Mouse (Mus musculus) midbrain, postnatal 0 days (tissue): ENCODE results near the gene Plb1. TPM values are rescaled to one million over a fixed set of nuclear protein-coding genes. Genes with fewer than 3 reads are reported as not detected.

ENCODE experiments used
- ATAC-seq: fragments of 200-750 bp; cut with Nextera tagmentation; 2 replicates; pipeline ENCODE4 v1.8.0; 2017; ENCODE audit warnings: moderate number of reproducible peaks, mild to moderate bottlenecking, moderate TSS enrichment, moderate library complexity; ENCODE audit not compliant: low FRiP score
- DNase-seq: peaks from one replicate; pipeline ENCODE4 v3.0.0-alpha.2; 2015; ENCODE audit warnings: low spot score
- H3K27ac ChIP-seq: fragments of 300-500 bp; sonication (generic); 2 replicates; pipeline ENCODE4 v1.5.1; 2014; ENCODE audit warnings: low read depth, mild to moderate bottlenecking, low read length, mixed read lengths
- H3K27me3 ChIP-seq: fragments of 300-500 bp; sonication (generic); 2 replicates; pipeline ENCODE4 v1.6.1; 2014; ENCODE audit warnings: low read length, control low read depth, mixed read lengths; ENCODE audit not compliant: insufficient read depth
- H3K36me3 ChIP-seq: fragments of 300-500 bp; sonication (generic); 2 replicates; pipeline ENCODE4 v1.6.1; 2014; ENCODE audit warnings: low read length, control low read depth, mixed read lengths; ENCODE audit not compliant: insufficient read depth
- H3K4me1 ChIP-seq: fragments of 300-500 bp; sonication (generic); 2 replicates; pipeline ENCODE4 v1.6.1; 2014; ENCODE audit warnings: mild to moderate bottlenecking, control low read depth, antibody characterized with exemption, low read length, mixed read lengths; ENCODE audit not compliant: insufficient read depth
- H3K4me2 ChIP-seq: fragments of 300-500 bp; sonication (generic); 2 replicates; pipeline ENCODE4 v1.6.1; 2014; ENCODE audit warnings: low read depth, mild to moderate bottlenecking, low read length, mixed read lengths; ENCODE audit not compliant: poor library complexity, severe bottlenecking
- H3K4me3 ChIP-seq: fragments of 300-500 bp; sonication (generic); 2 replicates; pipeline ENCODE4 v1.5.1; 2014; ENCODE audit warnings: low read depth, mild to moderate bottlenecking, low read length, moderate library complexity
- H3K9ac ChIP-seq: fragments of 300-500 bp; sonication (generic); replicated peaks from 2 replicates; pipeline ENCODE4 v1.6.1; 2014; ENCODE audit warnings: mild to moderate bottlenecking, low read length, moderate library complexity, mixed read lengths; ENCODE audit not compliant: poor library complexity, severe bottlenecking
- H3K9me3 ChIP-seq: fragments of 300-500 bp; sonication (generic); 2 replicates; pipeline ENCODE4 v1.6.1; 2016; ENCODE audit warnings: low read length, control low read depth
- CTCF ChIP-seq: IDR thresholded peaks from 2 replicates; pipeline ENCODE4 v1.5.1; 2016; ENCODE audit warnings: antibody characterized with exemption, mild to moderate bottlenecking
- WGBS: fragments of 180-500 bp; shearing (Covaris S2); extraction: QIAGEN DNeasy Blood & Tissue Kit; methylation state at CpG from one replicate; pipeline ENCODE4 v1.1.7; 2014; 5-methylcytosine and 5-hydroxymethylcytosine counted together
- polyA plus RNA-seq: library from polyadenylated mRNA; unstranded; fragments of >200 nt; fragmentation: Nextera tagmentation; extraction: Ambion mirVana; gene quantifications from 2 replicates; pipeline ENCODE4 v1.2.1, GENCODE M21; 2015
- total RNA-seq: library from RNA; depleted of rRNA; stranded (reverse); fragments of >200 nt; gene quantifications from 2 replicates; pipeline ENCODE4 v1.2.3, GENCODE M21; 2014

The Plb1 gene
- total and polyA plus RNA-seq, 2 experiments from 2014 or later, result 0.11 to 0.60 TPM

DNA sequence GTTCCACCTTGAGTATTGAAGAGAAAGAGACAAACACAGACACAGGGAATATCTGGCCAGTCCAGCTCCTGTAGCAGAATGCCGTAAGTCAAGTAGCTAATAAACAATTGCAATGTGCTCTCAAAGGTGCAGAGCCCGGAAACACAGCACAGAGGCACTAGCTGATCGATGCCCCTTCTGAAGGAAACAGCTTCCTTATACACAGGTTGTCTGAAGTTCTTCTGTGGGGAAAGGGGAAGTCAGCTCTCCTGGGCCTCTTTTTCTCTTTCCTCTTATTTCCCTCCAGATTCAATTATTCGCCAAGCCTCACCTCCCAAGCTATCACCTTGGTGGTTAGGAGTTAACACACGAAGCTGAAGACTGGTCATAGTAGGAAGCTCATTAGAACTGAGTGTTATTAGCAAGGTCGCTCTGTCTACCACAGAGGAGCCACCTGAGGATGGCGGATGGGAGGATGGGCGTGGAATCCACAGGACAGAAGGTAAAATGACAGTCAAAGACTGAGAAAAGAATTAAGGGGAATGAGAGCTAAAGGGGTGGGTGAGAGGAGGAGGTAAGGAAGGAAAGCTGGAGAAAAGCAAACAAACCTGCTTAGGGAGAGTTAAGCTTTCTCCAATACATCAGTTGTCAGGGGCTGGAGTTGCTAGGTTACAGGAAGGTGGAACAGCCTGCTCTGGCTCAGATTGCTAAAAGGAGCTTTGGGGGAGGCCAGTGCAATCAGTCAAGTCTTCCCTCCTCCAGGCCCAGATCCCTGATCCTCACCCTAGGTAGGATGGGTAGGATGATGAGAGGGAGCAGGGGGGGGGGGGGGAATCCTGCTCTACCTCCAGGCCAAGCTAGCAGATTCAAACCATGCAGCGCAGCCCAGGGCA is 170.8 kb downstream of the Plb1 start:
- Histone ChIP-seq H3K9me3 (no peaks in the 10 kb centered on the region), H3K27me3 (no peaks in the 10 kb centered on the region), H3K4me2 (no peak overlapping the region), H3K27ac (0 out of 2 replicates have a peak overlapping the region, but pooled peaks have one; percentile 33), H3K4me1 (peaks cover 3% of the 10 kb centered on the region; the same call in 1 of the 2 replicates), H3K4me3 (no peak overlapping the region), H3K36me3 (no peaks in the 10 kb centered on the region), H3K9ac (no peak overlapping the region)
- TF ChIP-seq CTCF, result no peak
- DNase-seq, result peak; percentile 46
- 70% methylated on average over 9 of the region's 9 CpGs for WGBS
- ATAC-seq, result peak; percentile 71; the same call in 1 of the 2 replicates

DNA sequence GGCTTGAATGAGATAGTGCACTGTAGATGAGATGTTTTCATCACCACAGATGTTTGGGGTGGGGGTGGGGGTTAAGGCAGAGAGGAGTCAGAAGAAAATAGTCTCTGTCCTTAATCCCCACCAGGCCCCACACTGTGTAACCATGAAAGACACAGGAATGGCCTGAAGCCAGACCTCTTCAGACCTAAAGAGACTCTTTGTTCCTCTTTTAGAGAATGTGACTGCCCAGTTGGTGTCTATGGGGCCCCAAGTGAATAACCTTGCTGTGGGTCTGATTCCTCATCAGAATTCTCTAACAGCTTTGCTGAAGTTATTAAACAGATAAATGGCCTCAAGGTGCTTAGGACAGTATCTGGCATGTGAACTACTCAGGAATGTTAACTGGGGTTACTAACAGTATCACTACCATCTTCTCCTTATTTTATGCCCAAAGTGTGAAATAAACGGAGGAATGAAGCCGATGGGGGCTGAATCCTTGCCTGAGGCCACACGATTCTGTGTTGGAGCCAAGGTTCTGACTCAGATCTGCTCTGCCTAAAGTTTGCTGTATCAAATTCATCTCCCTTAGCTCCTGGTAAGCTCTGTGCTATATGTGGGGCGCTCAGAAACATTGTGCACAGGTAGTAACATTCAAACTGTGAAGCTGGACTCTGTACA is 172.8 kb downstream of the Plb1 start:
- H3K36me3 ChIP-seq, result no peaks in the 10 kb centered on the region
- no peaks in the 10 kb centered on the region for H3K9me3 ChIP-seq
- H3K4me2 ChIP-seq, result no peak overlapping the region
- no peak for TF ChIP-seq CTCF
- H3K27ac ChIP-seq, result no peak overlapping the region
- H3K4me1 ChIP-seq, result peaks cover 3% of the 10 kb centered on the region; the same call in 1 of the 2 replicates
- no peak overlapping the region for H3K4me3 ChIP-seq
- peak; percentile 55 for DNase-seq
- WGBS, result 67% methylated on average over 4 of the region's 4 CpGs
- no peak overlapping the region for H3K9ac ChIP-seq
- no peaks in the 10 kb centered on the region for H3K27me3 ChIP-seq
- peak; percentile 27; the same call in 1 of the 2 replicates for ATAC-seq

DNA sequence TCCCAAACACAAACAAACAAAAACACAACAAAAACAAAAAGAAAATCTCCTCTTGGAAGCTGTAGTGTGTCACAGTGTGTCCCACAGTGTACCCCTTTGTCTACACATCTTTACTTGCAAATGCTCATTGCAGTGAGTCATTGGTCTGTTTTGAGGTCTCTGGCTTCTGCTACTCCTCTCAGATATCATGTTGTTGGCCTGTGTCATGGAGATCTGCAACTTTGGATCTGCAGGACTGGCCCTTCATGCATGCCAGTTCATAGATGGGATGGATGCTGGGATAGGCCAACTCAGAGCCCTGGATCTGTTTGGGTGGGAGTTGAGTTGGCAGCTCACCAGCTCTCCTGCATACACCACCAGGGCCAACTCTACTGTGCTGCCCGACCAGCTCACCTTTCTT is 176.3 kb downstream of the Plb1 start:
- ATAC-seq, result no peak
- H3K36me3 ChIP-seq, result no peaks in the 10 kb centered on the region
- no peaks in the 10 kb centered on the region for H3K27me3 ChIP-seq
- no peak overlapping the region for H3K27ac ChIP-seq
- no peak overlapping the region for H3K9ac ChIP-seq
- no peak for TF ChIP-seq CTCF
- 71% methylated on average over 1 of the region's 1 CpGs for WGBS
- no peak for DNase-seq
- no peak overlapping the region for H3K4me3 ChIP-seq
- H3K4me2 ChIP-seq, result no peak overlapping the region
- H3K4me1 ChIP-seq, result peaks cover 5% of the 10 kb centered on the region; the same call in 1 of the 2 replicates
- no peaks in the 10 kb centered on the region for H3K9me3 ChIP-seq

DNA sequence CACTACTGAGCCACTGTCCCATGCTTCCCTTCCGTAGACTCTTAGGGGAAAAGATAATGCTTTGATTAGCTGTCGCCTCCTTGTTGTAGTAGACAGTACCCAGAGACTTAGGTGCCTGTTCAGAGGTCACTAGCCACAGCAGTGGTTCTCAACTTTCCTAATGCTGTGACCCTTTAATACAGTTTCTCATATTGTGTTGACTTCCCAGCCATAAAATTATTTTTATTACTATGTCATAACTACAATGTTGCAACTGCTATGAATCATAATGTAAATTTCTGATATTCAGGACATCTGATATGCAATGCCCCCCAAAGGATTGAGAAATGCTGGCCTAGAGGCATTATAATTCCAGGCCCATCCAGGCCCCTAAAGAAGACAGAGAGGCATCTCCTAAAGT is 177.2 kb downstream of the Plb1 start:
- 89% methylated on average over 2 of the region's 2 CpGs for WGBS
- DNase-seq, result no peak
- Histone ChIP-seq H3K9me3 (no peaks in the 10 kb centered on the region), H3K27ac (no peak overlapping the region), H3K36me3 (no peaks in the 10 kb centered on the region), H3K27me3 (no peaks in the 10 kb centered on the region), H3K4me2 (no peak overlapping the region), H3K4me3 (no peak overlapping the region), H3K9ac (no peak overlapping the region), H3K4me1 (0 out of 2 replicates have a peak, but pooled peaks cover 4% of the 10 kb centered on the region)
- no peak for ATAC-seq
- no peak for TF ChIP-seq CTCF

DNA sequence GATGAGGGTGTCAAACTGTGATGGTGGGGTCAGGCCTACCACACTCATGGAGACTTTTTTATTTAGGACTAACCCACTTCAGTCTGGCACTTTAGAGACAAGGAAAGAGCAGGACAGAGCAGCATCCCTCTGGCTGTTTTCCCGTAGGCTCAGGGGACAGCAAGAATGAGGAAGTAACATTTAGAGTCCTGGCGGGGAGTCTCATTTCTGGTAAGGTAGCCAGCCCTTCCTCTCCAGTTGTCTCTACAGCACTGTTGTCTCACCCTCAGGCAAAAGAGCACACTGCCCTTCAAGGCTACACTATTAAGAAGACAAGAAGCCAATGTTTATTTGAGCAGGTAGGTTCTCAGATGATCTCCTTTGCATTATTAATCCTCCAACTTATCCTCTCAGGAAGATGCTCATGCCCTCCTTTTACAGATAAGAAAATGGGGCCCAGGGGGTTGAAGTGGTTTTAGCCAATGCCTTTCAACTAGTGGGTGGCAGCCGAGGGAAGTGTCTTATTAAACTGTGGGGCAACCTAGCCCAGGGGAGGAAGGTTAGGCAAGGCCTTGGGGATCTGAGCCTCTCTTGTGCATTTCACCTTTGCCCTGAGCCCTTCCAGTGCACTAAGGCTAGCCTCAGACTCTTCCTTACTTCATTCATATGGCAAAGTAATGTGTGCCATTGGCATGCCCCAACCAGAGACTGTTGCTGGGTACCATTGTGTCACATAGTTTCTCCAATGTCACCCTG is 178.6 kb downstream of the Plb1 start:
- Histone ChIP-seq H3K4me1 (0 out of 2 replicates have a peak, but pooled peaks cover 4% of the 10 kb centered on the region), H3K9ac (no peak overlapping the region), H3K9me3 (no peaks in the 10 kb centered on the region), H3K27me3 (no peaks in the 10 kb centered on the region), H3K36me3 (no peaks in the 10 kb centered on the region), H3K27ac (no peak overlapping the region), H3K4me2 (no peak overlapping the region), H3K4me3 (no peak overlapping the region)
- no peak for TF ChIP-seq CTCF
- no peak for ATAC-seq
- WGBS, result 86% methylated on average over 3 of the region's 3 CpGs
- DNase-seq, result no peak
